Mouse (Mus musculus) liver, embryonic 12.5 days (tissue): ENCODE measurements around the gene Adamts18. TPM values are rescaled to one million over a fixed set of nuclear protein-coding genes. Genes with fewer than 3 reads are reported as not detected.

Experiments used
- ATAC-seq: fragments of 200-750 bp; cut with Nextera tagmentation; 2 replicates; pipeline ENCODE4 v1.8.0; 2017; ENCODE audit warnings: moderate number of reproducible peaks, mild to moderate bottlenecking, moderate library complexity
- H3K27ac ChIP-seq: fragments of 300-500 bp; sonication (generic); 2 replicates; pipeline ENCODE4 v1.5.1; 2016; ENCODE audit warnings: mild to moderate bottlenecking
- H3K27me3 ChIP-seq: fragments of 300-500 bp; sonication (generic); replicated peaks from 2 replicates; pipeline ENCODE4 v1.6.1; 2016; ENCODE audit warnings: mild to moderate bottlenecking, moderate library complexity
- H3K36me3 ChIP-seq: fragments of 300-500 bp; sonication (generic); 2 replicates; pipeline ENCODE4 v1.6.1; 2016; ENCODE audit warnings: mild to moderate bottlenecking, moderate library complexity
- H3K4me1 ChIP-seq: fragments of 300-500 bp; sonication (generic); 2 replicates; pipeline ENCODE4 v1.6.1; 2016
- H3K4me2 ChIP-seq: fragments of 300-500 bp; sonication (generic); 2 replicates; pipeline ENCODE4 v1.6.1; 2016; ENCODE audit warnings: mild to moderate bottlenecking, moderate library complexity
- H3K4me3 ChIP-seq: fragments of 300-500 bp; sonication (generic); 2 replicates; pipeline ENCODE4 v1.5.1; 2016; ENCODE audit warnings: mild to moderate bottlenecking, moderate library complexity
- H3K9ac ChIP-seq: fragments of 300-500 bp; sonication (generic); 2 replicates; pipeline ENCODE4 v1.6.1; 2016; ENCODE audit warnings: mild to moderate bottlenecking, moderate library complexity
- H3K9me3 ChIP-seq: fragments of 300-500 bp; sonication (generic); replicated peaks from 2 replicates; pipeline ENCODE4 v1.6.1; 2016; ENCODE audit warnings: mild to moderate bottlenecking, moderate library complexity
- WGBS: fragments of 180-500 bp; shearing (Covaris S2); methylation state at CpG from one replicate; pipeline ENCODE4 v1.1.7; 2016; ENCODE audit not compliant: insufficient replicate concordance; 5-methylcytosine and 5-hydroxymethylcytosine counted together
- polyA plus RNA-seq: library from polyadenylated mRNA; unstranded; fragments of >200 nt; fragmentation: Nextera tagmentation; extraction: Ambion mirVana; gene quantifications from 2 replicates; pipeline ENCODE4 v1.2.1, GENCODE M21; 2016

Adamts18 gene
- polyA plus RNA-seq, 1 experiment from 2014 or later, result 0.46 TPM

DNA sequence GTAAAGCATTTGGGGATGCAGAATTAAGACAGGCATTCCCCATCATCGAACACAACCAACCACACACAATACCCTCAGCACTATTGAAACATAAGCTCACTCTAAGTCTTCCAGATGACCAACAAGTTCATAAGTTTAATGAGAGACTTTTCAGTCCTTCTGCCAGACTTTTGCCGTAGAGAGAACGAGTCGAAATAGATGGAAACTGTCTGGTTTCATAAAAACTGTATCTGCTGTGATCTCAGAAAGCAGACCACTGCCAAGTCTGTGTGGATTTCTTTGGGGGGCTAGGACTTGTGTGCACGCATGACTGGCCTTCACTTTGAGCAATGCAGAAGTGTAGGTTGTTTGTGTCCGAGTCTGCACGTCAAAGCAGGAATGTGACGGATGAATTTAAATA is 123.2 kb downstream of the Adamts18 start:
- 73% methylated on average over 8 of the region's 8 CpGs for WGBS
- no peak overlapping the region for H3K4me2 ChIP-seq
- no peaks in the 10 kb centered on the region for H3K36me3 ChIP-seq
- no peaks in the 10 kb centered on the region for H3K27me3 ChIP-seq
- H3K27ac ChIP-seq, result no peak overlapping the region
- H3K4me1 ChIP-seq, result no peaks in the 10 kb centered on the region
- H3K9ac ChIP-seq, result no peak overlapping the region
- H3K4me3 ChIP-seq, result no peak overlapping the region
- H3K9me3 ChIP-seq, result no peaks in the 10 kb centered on the region
- no peak for ATAC-seq

DNA sequence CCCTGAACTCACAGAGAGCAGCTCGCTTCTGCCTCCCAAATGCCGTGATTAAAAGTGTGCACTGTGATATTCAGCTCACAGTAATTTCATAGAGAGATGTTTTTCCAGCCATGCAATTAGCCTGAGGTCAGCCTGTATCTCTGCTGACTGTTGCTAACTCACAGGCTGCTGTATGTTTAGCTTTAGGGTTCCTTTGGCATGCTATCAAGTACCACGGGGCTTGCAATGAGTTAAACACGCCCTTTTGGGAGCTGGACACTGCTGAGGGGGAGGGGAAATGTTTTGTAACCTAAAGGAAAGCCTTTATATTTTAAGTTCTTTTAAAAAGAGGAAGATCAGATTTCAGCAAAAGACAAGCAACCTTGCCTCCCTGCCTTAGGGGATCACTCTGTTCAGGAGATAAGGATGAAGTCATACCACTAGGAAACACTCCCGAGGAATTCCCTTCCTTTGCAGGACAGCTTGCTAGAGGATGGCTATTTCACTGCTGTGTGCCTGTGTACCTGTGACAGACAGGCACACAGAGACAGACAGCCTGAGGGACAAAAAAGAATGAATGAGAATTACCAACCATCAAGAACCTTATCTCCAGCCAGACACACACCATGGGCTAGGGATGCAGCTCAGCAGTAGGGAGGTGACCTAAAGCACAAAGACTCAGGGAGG is 124.5 kb downstream of the Adamts18 start:
- no peak for ATAC-seq
- 31% methylated on average over 5 of the region's 5 CpGs for WGBS
- Histone ChIP-seq H3K36me3 (no peaks in the 10 kb centered on the region), H3K9ac (no peak overlapping the region), H3K4me3 (no peak overlapping the region), H3K9me3 (0 out of 2 replicates have a peak, but pooled peaks cover 4% of the 10 kb centered on the region), H3K27ac (no peak overlapping the region), H3K4me2 (no peak overlapping the region), H3K27me3 (no peaks in the 10 kb centered on the region), H3K4me1 (no peaks in the 10 kb centered on the region)

DNA sequence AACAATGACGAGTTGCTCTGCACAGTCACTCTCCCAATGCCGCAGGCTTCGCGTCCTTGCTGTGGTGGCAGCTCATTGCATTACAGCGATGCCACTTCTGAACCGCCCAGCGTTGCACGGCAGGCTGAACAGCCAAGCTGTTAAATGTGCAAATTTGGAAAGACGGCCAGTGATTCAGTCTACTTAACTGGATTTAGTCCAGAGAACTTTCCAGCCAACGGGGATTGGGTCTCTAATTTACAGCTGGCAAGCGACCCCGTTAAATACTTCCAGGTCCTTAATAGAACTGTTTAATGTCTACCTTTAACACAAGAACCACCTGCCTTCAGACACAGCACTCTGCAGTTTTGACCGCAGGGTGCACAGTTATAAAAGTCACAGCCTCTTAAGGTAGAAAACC is 127.1 kb downstream of the Adamts18 start:
- no peak overlapping the region for H3K4me2 ChIP-seq
- H3K4me3 ChIP-seq, result no peak overlapping the region
- no peak for ATAC-seq
- no peaks in the 10 kb centered on the region for H3K27me3 ChIP-seq
- no peak overlapping the region for H3K27ac ChIP-seq
- H3K4me1 ChIP-seq, result no peaks in the 10 kb centered on the region
- 87% methylated on average over 13 of the region's 13 CpGs for WGBS
- H3K9me3 ChIP-seq, result 0 out of 2 replicates have a peak, but pooled peaks cover 4% of the 10 kb centered on the region
- no peaks in the 10 kb centered on the region for H3K36me3 ChIP-seq
- no peak overlapping the region for H3K9ac ChIP-seq

DNA sequence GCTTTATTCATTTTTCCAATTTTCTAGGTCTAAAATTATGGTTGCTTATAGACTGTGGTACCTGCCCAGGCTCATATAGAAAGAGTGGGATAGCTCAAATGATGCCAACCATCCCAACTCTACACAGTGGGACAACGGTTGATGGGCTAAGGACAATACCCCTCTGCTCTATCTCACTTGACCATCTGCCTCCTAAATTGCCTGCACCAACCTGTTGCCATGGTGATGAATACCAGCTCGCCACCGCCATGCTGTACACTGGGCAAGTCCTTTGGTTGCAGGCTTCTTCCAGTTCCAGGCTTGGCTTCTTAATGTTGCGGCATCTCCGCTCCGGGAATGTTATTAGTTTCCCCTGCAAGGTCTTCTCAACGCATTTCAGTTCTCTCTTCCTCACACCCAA is 143.6 kb downstream of the Adamts18 start:
- WGBS, result 64% methylated on average over 7 of the region's 7 CpGs
- ATAC-seq, result no peak
- H3K4me1 ChIP-seq, result no peaks in the 10 kb centered on the region
- H3K27me3 ChIP-seq, result no peaks in the 10 kb centered on the region
- no peak overlapping the region for H3K4me2 ChIP-seq
- H3K4me3 ChIP-seq, result no peak overlapping the region
- no peak overlapping the region for H3K9ac ChIP-seq
- H3K36me3 ChIP-seq, result no peaks in the 10 kb centered on the region
- no peaks in the 10 kb centered on the region for H3K9me3 ChIP-seq
- H3K27ac ChIP-seq, result no peak overlapping the region

DNA sequence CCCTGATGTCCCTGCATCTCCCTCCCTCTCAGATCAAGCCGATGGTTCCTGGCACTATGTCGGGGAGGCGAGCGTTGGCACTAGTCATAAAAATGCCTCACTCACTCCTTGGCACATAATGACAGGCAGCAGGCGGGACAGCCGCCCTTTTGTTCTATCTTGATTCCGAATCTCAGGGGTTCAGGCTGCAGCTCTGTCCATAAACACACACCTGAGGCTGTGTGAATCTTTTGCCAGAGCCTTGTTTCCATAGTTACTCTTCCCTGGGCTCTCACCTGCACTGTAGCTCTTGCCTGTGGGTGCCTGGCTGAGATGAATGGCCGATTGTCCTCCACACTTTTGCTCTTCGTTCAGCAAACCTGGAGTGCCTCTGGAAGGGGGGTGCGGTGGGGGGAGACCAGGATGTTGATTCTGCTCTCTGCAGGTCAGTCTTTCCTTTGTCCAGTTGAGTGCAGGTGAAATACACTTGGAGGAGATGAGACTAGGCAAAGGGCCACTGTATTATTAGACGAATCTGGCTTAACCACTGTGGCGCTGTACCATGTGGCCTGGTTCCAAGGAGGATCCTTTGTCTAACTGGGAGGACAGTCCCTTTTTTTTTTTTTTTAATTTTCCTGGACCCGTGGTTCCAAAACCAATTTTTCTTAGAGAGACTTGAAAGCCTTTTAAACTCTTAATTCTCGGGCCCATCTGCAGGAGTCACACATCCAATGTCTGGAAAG is 156.8 kb downstream of the Adamts18 start:
- Histone ChIP-seq H3K9ac (no peak overlapping the region), H3K4me2 (no peak overlapping the region), H3K27ac (no peak overlapping the region), H3K9me3 (no peaks in the 10 kb centered on the region), H3K4me1 (no peaks in the 10 kb centered on the region), H3K36me3 (no peaks in the 10 kb centered on the region), H3K4me3 (no peak overlapping the region), H3K27me3 (no peaks in the 10 kb centered on the region)
- ATAC-seq, result no peak
- 66% methylated on average over 14 of the region's 14 CpGs for WGBS

DNA sequence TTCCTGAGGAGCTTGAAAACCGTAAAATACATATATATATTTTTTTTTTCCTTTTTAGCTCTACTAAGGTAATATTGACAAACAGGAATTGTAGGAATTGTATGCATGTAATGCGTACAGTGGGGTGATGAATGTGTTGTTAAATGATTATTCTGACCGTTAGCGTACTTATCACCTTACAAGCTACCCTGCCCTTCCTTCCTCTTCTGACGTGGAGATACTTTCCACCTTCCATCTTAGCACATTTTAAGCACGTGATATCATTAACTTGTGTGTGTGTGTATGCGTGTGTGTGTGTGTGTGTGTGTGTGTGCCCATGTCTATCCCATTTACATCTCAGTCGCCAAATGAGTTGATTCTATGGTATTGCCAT is 160.0 kb downstream of the Adamts18 start:
- H3K27me3 ChIP-seq, result no peaks in the 10 kb centered on the region
- ATAC-seq, result no peak
- no peaks in the 10 kb centered on the region for H3K9me3 ChIP-seq
- H3K4me3 ChIP-seq, result no peak overlapping the region
- H3K4me2 ChIP-seq, result no peak overlapping the region
- 64% methylated on average over 8 of the region's 8 CpGs for WGBS
- no peak overlapping the region for H3K9ac ChIP-seq
- no peak overlapping the region for H3K27ac ChIP-seq
- H3K4me1 ChIP-seq, result no peaks in the 10 kb centered on the region
- no peaks in the 10 kb centered on the region for H3K36me3 ChIP-seq

DNA sequence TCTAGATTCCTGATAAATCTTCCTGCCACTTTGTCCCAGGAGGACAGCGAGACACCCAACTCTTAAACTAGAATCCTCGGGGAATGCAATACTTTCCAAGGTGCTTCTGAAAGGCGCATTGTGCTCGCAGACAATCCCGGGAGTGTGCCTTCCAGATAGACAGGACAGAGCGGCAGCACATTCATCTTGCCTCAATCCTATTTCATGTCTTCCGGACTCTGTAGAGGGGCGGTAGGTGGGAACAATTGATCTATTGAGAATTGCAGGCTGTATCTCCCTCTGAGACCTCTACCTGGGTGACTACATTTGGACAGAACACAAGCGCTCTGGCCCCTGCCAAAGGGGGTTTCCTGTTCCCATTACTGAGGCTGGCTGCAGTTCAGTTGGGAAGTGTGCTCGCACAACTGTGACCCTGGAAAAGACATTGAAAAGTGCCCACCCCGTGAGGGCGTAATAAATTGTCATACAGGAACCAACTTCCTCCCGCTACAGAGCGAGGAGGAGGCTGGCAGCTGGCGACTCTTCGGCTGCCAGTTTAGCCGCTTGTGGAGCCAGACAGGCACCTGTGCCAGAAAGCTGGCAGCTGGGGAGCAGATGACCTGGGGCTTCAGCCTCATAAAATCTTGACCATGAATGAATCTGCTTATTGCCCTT is 160.5 kb downstream of the Adamts18 start:
- H3K4me2 ChIP-seq, result no peak overlapping the region
- H3K4me3 ChIP-seq, result no peak overlapping the region
- H3K4me1 ChIP-seq, result no peaks in the 10 kb centered on the region
- 74% methylated on average over 17 of the region's 17 CpGs for WGBS
- no peaks in the 10 kb centered on the region for H3K36me3 ChIP-seq
- no peaks in the 10 kb centered on the region for H3K27me3 ChIP-seq
- H3K9me3 ChIP-seq, result no peaks in the 10 kb centered on the region
- H3K27ac ChIP-seq, result no peak overlapping the region
- no peak overlapping the region for H3K9ac ChIP-seq
- no peak for ATAC-seq

DNA sequence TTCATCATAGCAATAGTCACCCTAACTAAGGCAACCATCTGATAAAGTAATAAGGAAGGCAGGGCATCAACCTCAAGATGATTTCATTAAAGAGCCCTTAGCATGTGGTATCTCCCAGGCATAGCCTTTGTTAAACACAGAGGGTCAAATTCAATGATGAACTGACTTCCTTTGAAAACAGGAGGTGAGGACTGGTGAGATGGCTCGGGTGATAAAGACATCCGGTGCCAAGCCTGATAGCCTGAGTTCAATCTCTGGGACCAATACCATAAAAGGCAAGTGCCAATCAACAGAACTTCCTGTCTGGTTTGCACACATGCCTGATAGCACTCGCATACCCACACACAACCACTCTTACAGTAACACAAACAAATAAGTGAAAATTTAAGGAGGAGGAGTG is 169.2 kb downstream of the Adamts18 start:
- Histone ChIP-seq H3K27me3 (no peaks in the 10 kb centered on the region), H3K4me3 (no peak overlapping the region), H3K9me3 (no peaks in the 10 kb centered on the region), H3K36me3 (no peaks in the 10 kb centered on the region), H3K9ac (no peak overlapping the region), H3K4me1 (no peaks in the 10 kb centered on the region), H3K4me2 (no peak overlapping the region), H3K27ac (no peak overlapping the region)
- 26% methylated on average over 3 of the region's 3 CpGs for WGBS
- ATAC-seq, result no peak

DNA sequence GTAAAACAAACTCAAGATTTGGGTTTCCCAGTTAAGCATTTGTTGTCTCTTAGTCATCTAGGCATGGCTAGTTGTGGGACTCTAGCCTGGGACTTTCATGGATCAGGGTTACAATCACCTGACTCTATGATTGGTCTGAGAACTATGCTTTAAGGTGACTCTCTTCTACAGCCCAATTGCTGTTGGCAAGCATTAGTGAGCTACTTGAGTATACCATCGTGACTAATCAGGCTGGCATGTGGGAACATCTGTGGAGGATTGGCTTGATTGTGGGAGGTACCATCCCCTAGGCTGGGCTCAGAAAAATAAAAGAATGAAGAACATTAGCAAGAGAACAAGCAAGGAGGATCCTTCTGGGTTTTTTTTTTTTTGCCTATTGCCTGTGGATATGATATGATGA is 171.7 kb downstream of the Adamts18 start:
- no peak overlapping the region for H3K9ac ChIP-seq
- H3K27ac ChIP-seq, result no peak overlapping the region
- no peak for ATAC-seq
- H3K4me3 ChIP-seq, result no peak overlapping the region
- H3K9me3 ChIP-seq, result no peaks in the 10 kb centered on the region
- H3K27me3 ChIP-seq, result no peaks in the 10 kb centered on the region
- H3K36me3 ChIP-seq, result no peaks in the 10 kb centered on the region
- no peak overlapping the region for H3K4me2 ChIP-seq
- 48% methylated on average over 1 of the region's 1 CpGs for WGBS
- no peaks in the 10 kb centered on the region for H3K4me1 ChIP-seq

DNA sequence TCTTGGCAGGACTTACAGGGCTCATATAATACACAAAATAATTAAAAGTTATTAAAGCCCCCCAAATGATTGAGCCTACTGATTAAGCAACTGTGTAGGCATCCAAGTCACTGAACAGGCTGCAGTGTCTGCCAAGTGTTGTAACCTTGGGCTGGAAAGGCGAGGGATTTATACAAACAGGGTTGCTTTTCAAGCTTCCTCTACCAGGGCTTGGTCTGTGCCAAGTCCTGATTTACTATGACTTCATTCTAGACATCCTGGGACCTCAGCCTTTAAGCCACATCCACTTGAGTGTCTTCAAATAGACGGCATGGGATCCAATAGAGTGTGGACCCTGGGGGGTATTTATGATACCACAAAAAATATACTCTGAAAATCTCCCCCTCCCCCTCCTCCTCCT is 173.3 kb downstream of the Adamts18 start:
- 63% methylated on average over 2 of the region's 2 CpGs for WGBS
- H3K4me1 ChIP-seq, result no peaks in the 10 kb centered on the region
- no peak for ATAC-seq
- H3K27ac ChIP-seq, result no peak overlapping the region
- H3K4me2 ChIP-seq, result no peak overlapping the region
- no peaks in the 10 kb centered on the region for H3K36me3 ChIP-seq
- no peak overlapping the region for H3K9ac ChIP-seq
- no peaks in the 10 kb centered on the region for H3K27me3 ChIP-seq
- H3K4me3 ChIP-seq, result no peak overlapping the region
- no peaks in the 10 kb centered on the region for H3K9me3 ChIP-seq

DNA sequence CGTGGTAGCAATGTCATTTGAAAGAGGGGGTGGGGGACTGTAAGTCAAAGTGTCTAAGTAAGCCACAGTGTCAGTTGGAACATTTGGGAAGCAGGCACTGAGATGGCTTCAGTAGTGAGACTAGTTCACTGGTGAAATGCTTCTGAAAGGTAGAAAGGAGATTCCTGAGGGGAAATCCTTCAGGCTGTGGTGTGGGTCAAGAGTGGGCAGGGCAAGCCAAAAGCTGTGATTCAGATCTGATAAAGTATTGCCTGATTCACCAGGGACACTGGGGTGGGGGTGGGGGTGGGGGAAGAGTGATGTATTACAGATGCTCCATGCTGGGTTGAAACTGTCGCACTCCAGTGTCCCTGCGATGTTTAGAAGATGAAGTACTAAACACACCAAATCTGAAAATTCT is 173.9 kb downstream of the Adamts18 start:
- ATAC-seq, result no peak
- Histone ChIP-seq H3K36me3 (no peaks in the 10 kb centered on the region), H3K4me2 (no peak overlapping the region), H3K27ac (no peak overlapping the region), H3K9me3 (no peaks in the 10 kb centered on the region), H3K4me1 (no peaks in the 10 kb centered on the region), H3K4me3 (no peak overlapping the region), H3K27me3 (no peaks in the 10 kb centered on the region), H3K9ac (no peak overlapping the region)
- WGBS, result 65% methylated on average over 3 of the region's 3 CpGs

DNA sequence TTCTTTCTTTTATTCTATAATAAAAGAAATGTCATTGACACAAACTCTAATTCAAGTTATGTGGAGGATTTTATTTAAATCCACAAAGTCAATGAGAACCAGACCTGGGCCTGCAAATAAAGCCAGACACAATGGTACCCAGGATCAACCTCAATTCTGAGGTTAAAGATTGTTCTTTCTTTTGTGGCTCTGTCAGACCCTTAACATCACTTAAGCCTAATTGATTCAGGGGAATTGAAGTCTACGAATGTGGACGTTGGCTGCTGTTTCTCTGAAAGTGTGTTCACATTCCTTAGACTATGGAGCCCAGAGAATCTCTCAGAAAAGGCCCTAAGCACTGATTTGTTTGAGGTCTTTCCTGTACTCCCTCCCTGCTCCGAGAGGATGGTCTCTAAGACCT is 175.2 kb downstream of the Adamts18 start:
- Histone ChIP-seq H3K36me3 (no peaks in the 10 kb centered on the region), H3K27me3 (no peaks in the 10 kb centered on the region), H3K4me3 (no peak overlapping the region), H3K9me3 (no peaks in the 10 kb centered on the region), H3K9ac (no peak overlapping the region), H3K4me2 (no peak overlapping the region), H3K4me1 (no peaks in the 10 kb centered on the region), H3K27ac (no peak overlapping the region)
- 65% methylated on average over 3 of the region's 3 CpGs for WGBS
- ATAC-seq, result no peak
